Mouse (Mus musculus) myocyte (in vitro differentiated cells): Measurements from ENCODE around the gene Dhx32.

ENCODE experiments used
- E2F4 ChIP-seq: IDR thresholded peaks from one replicate; pipeline ENCODE4 v1.6.1; 2011; ENCODE audit warnings: mild to moderate bottlenecking, control low read depth, moderate library complexity; ENCODE audit not compliant: insufficient read depth
- MAX ChIP-seq: IDR thresholded peaks from one replicate; pipeline ENCODE4 v1.6.1; 2011; ENCODE audit warnings: low read depth, mild to moderate bottlenecking, control low read depth
- MYOD1 ChIP-seq, 3 experiments: IDR thresholded peaks; one replicate each; pipeline ENCODE4 v1.6.1; 2011; ENCODE audit warnings: control low read depth in 2 of 3, low read depth in 2 of 3, mild to moderate bottlenecking in 2 of 3, moderate library complexity in 1 of 3; ENCODE audit not compliant: insufficient read length in 2 of 3, control insufficient read depth in 1 of 3
- POLR2A ChIP-seq: IDR thresholded peaks from one replicate; pipeline ENCODE4 v1.6.1; 2011; ENCODE audit warnings: low read depth, mild to moderate bottlenecking, control low read depth, moderate library complexity; ENCODE audit not compliant: insufficient read length
- TCF12 ChIP-seq: IDR thresholded peaks from one replicate; pipeline ENCODE4 v1.6.1; 2011; ENCODE audit warnings: mild to moderate bottlenecking, control low read depth; ENCODE audit not compliant: poor library complexity, insufficient read depth, severe bottlenecking
- TCF3 ChIP-seq: IDR thresholded peaks from one replicate; pipeline ENCODE4 v1.6.1; 2011; ENCODE audit warnings: low read depth, control low read depth; ENCODE audit not compliant: insufficient read length
- USF1 ChIP-seq: IDR thresholded peaks from one replicate; pipeline ENCODE4 v1.6.1; 2011; ENCODE audit warnings: low read depth, mild to moderate bottlenecking, control low read depth, moderate library complexity

GRCm38 (mm10) chr7:133792771-133793170, 10.2 kb upstream of the Dhx32 start:
- TF ChIP-seq POLR2A (no peak), MAX (no peak), TCF12 (no peak), MYOD1 (IDR thresholded peaks at IDR 0.05; ENCODE audit: control insufficient read depth in 1 of 3, insufficient read length in 2 of 3, low read depth in 2 of 3) (no peak), E2F4 (no peak), USF1 (no peak), TCF3 (no peak)
